Mouse (Mus musculus) induced T-regulatory cell, adult 2 months (primary cell): Measurements from ENCODE around the gene Fam155a.

Experiments
- DNase-seq: peaks from one replicate; pipeline ENCODE4 v3.0.0-alpha.2; 2012; ENCODE audit warnings: low read depth

Gene Fam155a

DNA sequence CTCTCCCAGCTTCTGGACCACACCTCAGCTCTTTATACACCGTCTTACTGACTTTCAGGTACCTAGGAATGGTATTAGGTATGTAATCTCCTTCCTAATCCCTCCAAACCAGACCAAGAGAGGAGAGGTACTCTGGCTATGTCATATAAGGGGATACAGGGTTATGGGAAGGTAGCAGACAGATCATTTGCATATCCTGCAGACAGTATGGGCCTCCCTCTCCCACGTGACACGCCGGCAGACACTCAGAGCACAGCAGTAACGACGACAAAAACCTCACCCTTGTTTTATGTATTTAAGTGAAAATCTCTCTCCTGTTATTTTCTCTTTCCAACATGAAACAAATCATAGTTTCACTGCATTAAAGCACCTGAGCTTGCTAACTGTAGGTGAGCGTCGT lies 496.8 kb downstream of the Fam155a start:
- DNase-seq, result no peak

- no peak for DNase-seq
Measured at GRCm38 (mm10) chr8:9264378-9264777, 506.6 kb downstream of the Fam155a start.

DNA sequence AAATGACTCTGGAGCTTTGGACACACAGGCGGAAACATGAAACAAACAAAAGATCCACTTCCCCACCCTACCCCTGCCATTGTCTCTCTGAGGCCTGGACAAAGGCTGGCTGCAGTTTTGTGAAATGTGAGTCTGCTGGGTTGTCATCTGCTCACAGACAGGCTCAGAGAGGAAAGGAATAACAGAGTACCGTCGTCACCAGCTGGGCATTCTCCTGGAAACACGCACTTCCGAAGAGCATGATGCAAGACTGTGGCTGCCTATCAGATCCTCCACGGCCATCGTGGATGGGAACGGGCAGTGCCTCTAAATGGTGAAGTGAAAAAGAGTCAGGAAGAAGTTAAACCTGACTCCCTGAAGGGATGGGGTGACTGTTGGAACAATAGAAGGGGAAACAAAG lies 509.4 kb downstream of the Fam155a start:
- DNase-seq, result no peak

DNA sequence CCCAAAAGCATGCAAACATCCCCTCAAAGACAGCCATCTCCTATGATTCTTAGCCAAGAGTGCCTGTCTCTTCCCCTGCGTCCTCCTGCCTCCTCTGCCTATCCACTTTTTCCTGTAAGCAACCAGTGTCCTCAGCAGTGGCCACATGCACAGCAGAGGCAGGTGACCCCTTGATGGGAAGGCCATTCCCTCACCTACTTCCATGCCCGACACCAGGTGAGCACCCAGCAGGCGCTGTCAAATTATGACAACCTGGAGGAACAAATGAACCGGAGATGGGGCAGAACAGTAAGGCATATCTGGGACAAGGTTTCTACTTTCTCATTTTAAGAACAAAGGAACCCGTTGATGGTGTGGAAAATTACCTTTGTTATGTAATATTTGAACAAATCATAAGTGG lies 515.6 kb downstream of the Fam155a start:
- no peak for DNase-seq

DNA sequence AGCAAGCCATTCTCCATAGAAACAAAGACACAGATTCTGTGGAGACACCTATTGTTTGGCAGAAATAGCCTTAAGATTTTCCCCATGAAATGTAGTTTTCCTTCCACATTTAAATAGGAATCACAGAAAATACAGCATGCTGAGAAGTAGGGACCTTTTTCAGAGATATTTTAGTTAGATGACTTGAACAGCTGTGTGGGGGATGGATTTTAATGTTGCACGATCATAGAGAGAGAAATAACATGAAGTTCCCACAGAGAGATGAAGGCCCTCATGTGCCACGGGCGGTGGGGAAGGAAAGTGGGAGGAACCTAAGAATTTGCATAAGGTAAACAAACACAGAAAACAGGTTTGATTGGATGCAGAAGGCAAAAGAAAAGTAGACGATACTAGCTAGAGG lies 518.0 kb downstream of the Fam155a start:
- DNase-seq, result no peak

DNA sequence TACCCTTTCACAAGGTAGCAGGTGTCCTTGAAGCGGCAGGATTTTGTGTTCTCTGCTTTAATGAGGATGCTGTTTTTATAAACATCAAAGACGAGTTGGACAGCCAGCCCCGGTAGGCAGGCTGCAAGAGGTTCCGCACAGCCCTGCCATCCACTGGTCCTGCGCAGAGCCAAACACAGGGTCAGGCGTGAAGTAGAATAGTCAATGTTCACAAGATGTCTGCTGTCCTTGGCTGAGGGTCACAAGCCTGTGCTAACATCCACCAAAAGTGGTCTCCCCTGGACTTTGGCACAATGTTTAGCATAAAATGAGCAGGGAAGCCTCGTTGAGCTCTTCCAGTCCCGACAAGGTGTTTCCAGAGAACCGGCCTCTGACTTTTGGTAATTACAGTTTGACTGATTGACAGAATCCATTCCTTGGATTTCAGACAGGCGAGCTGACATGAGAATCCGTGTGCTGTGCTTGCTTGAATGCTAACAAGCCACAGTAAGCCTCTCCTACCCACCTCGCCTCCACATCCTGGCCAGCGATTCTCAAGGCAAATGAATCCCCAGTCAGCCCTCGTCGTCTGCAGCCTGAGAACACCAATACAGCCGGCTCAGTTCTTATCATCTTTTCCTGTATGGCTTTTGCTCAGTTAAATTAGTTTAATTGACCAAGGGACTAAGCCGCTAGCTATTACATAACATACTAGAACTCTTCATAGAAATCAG lies 522.7 kb downstream of the Fam155a start:
- DNase-seq, result no peak

DNA sequence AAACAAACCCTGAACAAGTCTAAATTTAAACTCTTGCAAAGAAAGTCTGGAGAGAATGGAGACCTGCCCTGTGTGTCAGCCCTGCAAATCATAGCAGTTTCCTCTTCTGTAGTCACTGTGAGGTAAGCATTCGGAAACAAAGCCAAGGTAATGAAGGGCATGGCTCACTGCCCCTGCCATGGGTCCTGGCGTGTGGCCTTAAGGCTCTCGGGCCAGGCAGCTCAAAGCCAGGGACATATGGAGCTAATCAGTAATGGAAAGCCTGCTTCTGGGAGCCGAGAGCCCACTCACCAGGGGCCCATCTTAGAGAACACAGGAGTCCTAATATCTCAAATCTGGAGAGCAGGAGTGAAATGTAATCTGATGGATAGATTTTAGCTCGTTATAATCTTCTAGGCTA lies 525.0 kb downstream of the Fam155a start:
- no peak for DNase-seq

DNA sequence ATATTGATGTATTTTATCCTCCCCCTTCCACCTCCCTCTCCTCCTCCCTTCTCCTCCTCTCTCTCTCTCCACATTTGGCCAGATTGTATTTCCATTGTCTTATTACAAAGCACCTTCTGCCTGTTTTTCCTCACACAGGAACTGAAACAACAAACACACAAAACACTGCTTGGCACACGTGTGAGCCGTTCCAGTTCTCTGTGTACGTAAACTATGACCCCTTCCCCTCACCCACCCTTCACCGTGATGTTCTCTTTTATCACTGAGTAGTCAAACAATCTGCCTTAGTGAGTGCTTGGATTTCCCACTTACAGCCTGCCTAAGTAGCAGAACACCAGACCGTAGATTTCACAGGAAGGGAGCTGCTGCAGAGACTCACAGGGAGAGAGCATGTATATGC lies 530.0 kb downstream of the Fam155a start:
- DNase-seq, result no peak

- DNase-seq, result no peak
Measured at GRCm38 (mm10) chr8:9239741-9240140, 531.2 kb downstream of the Fam155a start.

DNA sequence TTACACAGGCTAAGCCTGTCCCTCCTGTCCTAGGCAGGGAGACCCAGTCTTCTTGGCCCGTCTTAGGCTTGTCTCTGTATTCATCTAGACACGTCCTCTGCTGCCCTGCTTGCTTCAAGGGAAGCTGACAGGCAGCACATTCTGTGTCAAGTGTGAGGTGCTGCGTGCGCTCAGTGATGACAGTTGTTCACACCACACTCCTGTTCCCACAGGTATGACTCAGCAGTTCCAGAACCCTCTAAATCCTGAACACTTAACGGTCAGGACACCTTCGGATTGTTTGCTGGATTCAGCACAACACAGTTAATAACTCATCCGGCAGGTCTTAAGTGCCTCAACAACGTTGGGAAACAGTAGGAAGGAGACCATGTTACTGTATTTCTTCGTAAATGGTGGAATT lies 532.0 kb downstream of the Fam155a start:
- DNase-seq, result no peak

GRCm38 (mm10) chr8:9233326-9233919 lies 537.5 kb downstream of the Fam155a start:
- peak; percentile 51 for DNase-seq

DNA sequence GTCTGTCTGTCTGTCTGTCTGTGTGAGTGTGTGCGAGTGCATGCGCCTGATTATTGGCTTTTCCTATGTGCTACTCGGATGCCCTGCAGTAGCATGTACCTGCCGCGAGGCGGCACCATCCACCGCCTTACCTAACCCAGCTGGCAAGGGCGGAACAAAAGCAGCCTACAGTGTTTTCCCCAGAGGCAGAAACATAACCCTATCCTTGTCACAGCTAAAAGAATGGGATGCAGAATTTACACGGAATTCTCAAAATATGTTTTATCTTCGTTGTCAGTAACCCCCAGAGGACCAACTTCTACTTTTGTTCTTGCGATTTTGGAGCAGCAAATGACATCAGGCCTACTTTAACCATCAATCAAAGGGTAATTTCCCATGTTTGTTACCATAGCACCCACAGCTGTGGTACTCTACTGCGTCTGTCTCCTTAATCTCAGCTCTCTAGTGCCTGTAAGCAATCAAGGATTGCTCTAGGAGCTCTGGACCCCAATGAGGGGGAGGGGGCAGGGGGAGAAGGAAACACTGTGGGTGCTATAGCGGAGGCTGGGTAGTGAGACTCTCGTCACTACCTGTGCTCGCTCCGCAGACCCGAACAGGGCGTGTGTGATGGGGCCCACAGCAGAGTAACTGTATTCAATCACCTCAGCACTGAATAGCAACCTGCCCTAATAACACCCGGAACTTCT lies 543.0 kb downstream of the Fam155a start:
- peak; percentile 14 for DNase-seq

GRCm38 (mm10) chr8:9226767-9227166 lies 544.2 kb downstream of the Fam155a start:
- DNase-seq, result no peak

- DNase-seq, result no peak
Measured at GRCm38 (mm10) chr8:9211751-9212150, 559.2 kb downstream of the Fam155a start.

GRCm38 (mm10) chr8:9207505-9208051 lies 563.4 kb downstream of the Fam155a start:
- DNase-seq, result no peak

- no peak for DNase-seq
Measured at GRCm38 (mm10) chr8:9204345-9205067, 566.5 kb downstream of the Fam155a start.

GRCm38 (mm10) chr8:9200099-9200498 lies 570.9 kb downstream of the Fam155a start:
- DNase-seq, result no peak

GRCm38 (mm10) chr8:9191682-9192081 lies 579.3 kb downstream of the Fam155a start:
- no peak for DNase-seq

GRCm38 (mm10) chr8:9188616-9189015 lies 582.3 kb downstream of the Fam155a start:
- no peak for DNase-seq

DNA sequence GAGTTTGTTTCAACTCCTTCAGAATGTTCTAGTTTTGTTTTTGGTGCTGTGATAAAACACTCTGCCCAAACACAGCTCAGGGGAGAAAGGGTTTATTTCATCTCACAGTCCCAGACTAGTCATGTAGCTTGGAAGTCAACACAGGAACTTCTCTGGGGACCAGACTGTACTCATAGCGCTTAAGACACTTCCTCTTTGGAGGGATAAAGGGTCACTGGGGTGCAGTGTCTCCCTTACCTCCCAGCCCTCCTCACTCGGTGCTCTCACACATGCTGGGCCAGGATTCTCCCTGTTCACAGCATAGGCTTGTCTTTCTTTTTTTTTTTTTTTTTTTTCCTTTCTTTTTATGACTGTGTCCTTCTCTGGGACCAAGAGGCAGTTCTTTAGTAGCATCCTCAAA lies 585.8 kb downstream of the Fam155a start:
- DNase-seq, result no peak

- no peak for DNase-seq
Measured at GRCm38 (mm10) chr8:9182461-9182860, 588.5 kb downstream of the Fam155a start.

- no peak for DNase-seq
Measured at GRCm38 (mm10) chr8:9180686-9181315, 590.2 kb downstream of the Fam155a start.
